Mouse (Mus musculus) heart, postnatal 0 days (tissue): ENCODE data around the gene Mllt6. TPM values are rescaled to one million over a fixed set of nuclear protein-coding genes. Genes with fewer than 3 reads are reported as not detected.

Experiments used
- ATAC-seq: fragments of 200-750 bp; cut with Nextera tagmentation; 2 replicates; pipeline ENCODE4 v1.8.0; 2017; ENCODE audit warnings: low read depth, moderate number of reproducible peaks, moderate library complexity; ENCODE audit not compliant: insufficient read depth
- DNase-seq: peaks from one replicate; pipeline ENCODE4 v3.0.0-alpha.2; 2016; ENCODE audit warnings: low spot score
- H3K27ac ChIP-seq: fragments of 300-500 bp; sonication (generic); 2 replicates; pipeline ENCODE4 v1.5.1; 2014; ENCODE audit warnings: low read depth, mild to moderate bottlenecking
- H3K27me3 ChIP-seq: fragments of 300-500 bp; sonication (generic); 2 replicates; pipeline ENCODE4 v1.6.1; 2014; ENCODE audit warnings: low read length, mixed read lengths; ENCODE audit not compliant: control insufficient read depth, insufficient read depth
- H3K36me3 ChIP-seq: fragments of 300-500 bp; sonication (generic); replicated peaks from 2 replicates; pipeline ENCODE4 v1.6.1; 2014; ENCODE audit warnings: low read length, mixed read lengths; ENCODE audit not compliant: control insufficient read depth, insufficient read depth
- H3K4me1 ChIP-seq: fragments of 300-500 bp; sonication (generic); 2 replicates; pipeline ENCODE4 v1.6.1; 2014; ENCODE audit warnings: antibody characterized with exemption; ENCODE audit not compliant: control insufficient read depth, insufficient read depth
- H3K4me2 ChIP-seq: fragments of 300-500 bp; sonication (generic); 2 replicates; pipeline ENCODE4 v1.6.1; 2014; ENCODE audit warnings: low read depth, mild to moderate bottlenecking, low read length, moderate library complexity
- H3K4me3 ChIP-seq: fragments of 300-500 bp; sonication (generic); 2 replicates; pipeline ENCODE4 v1.5.1; 2014; ENCODE audit warnings: low read depth, low read length
- H3K9ac ChIP-seq: fragments of 300-500 bp; sonication (generic); replicated peaks from 2 replicates; pipeline ENCODE4 v1.6.1; 2014; ENCODE audit warnings: low read depth, low read length, mixed read lengths
- H3K9me3 ChIP-seq: fragments of 300-500 bp; sonication (generic); replicated peaks from 2 replicates; pipeline ENCODE4 v1.6.1; 2016; ENCODE audit warnings: low read length; ENCODE audit not compliant: control insufficient read depth
- CTCF ChIP-seq: IDR thresholded peaks from 2 replicates; pipeline ENCODE4 v1.5.1; 2016; ENCODE audit warnings: antibody characterized with exemption, control low read depth, low read depth
- EP300 ChIP-seq: IDR thresholded peaks from 2 replicates; pipeline ENCODE4 v1.6.1; 2016; ENCODE audit warnings: antibody characterized with exemption, low read depth
- WGBS: fragments of 180-500 bp; shearing (Covaris S2); extraction: QIAGEN DNeasy Blood & Tissue Kit; methylation state at CpG from one replicate; pipeline ENCODE4 v1.1.7; 2014; 5-methylcytosine and 5-hydroxymethylcytosine counted together
- polyA plus RNA-seq: library from polyadenylated mRNA; unstranded; fragments of >200 nt; fragmentation: Nextera tagmentation; extraction: Ambion mirVana; gene quantifications from 2 replicates; pipeline ENCODE4 v1.2.1, GENCODE M21; 2015
- total RNA-seq: library from RNA; depleted of rRNA; stranded (reverse); fragments of >200 nt; gene quantifications from 2 replicates; pipeline ENCODE4 v1.2.3, GENCODE M21; 2014; ENCODE audit warnings: low replicate concordance

The Mllt6 gene
- total and polyA plus RNA-seq, 2 experiments from 2014 or later, result 1.6 to 45.2 TPM

DNA sequence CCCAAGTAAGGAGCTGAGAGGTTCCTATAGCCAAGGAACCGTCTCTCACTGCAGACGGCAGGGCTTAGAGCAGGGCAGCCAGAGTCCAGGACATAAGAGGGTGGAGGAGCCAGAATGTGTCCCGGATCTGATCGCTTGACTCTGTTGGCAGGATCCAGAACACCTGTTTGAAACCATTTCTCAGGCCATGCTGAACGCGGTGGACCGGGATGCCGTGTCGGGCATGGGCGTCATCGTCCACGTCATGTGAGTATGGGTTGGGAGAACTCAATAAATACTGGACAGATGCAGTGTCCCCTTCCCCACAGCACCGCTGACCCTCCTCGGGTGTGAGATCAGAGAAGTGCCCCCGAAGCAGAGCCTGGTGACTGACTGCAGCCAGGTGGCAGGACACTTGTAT lies 49.1 kb downstream of the Mllt6 start:
- Histone ChIP-seq H3K27ac (no peak overlapping the region), H3K4me2 (no peak overlapping the region), H3K9me3 (no peaks in the 10 kb centered on the region), H3K4me3 (no peak overlapping the region), H3K27me3 (no peaks in the 10 kb centered on the region), H3K36me3 (peaks cover 49% of the 10 kb centered on the region), H3K9ac (no peak overlapping the region), H3K4me1 (peaks cover 4% of the 10 kb centered on the region; the same call in 1 of the 2 replicates)
- 93% methylated on average over 15 of the region's 15 CpGs for WGBS
- no peak for TF ChIP-seq CTCF
- no peak for TF ChIP-seq EP300
- DNase-seq, result no peak
- ATAC-seq, result no peak

DNA sequence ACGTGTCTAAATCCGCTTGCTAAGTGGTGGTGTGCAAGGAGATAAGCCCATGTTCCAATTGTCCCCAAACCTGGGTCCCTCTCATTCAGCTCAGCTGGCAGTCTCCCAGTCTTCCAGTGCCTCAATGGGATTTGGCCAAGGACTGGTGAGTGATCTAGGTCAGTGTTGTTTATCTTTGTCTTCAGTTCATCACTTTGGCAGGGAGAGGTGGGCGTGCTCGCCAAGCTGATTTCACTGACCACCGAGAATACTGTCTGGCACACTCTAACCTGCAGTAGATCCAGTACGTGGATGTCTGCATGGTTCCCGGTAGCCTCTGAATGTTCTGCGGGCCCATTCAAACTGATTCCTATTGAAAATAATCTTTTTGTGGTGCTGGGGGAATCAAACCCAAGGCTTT lies 50.7 kb downstream of the Mllt6 start:
- Histone ChIP-seq H3K4me3 (no peak overlapping the region), H3K4me2 (no peak overlapping the region), H3K36me3 (peaks cover 51% of the 10 kb centered on the region), H3K4me1 (peaks cover 4% of the 10 kb centered on the region; the same call in 1 of the 2 replicates), H3K9me3 (no peaks in the 10 kb centered on the region), H3K27ac (no peak overlapping the region), H3K27me3 (no peaks in the 10 kb centered on the region), H3K9ac (no peak overlapping the region)
- ATAC-seq (no peak), DNase-seq (no peak)
- 48% methylated on average over 8 of the region's 8 CpGs for WGBS
- TF ChIP-seq EP300, result no peak
- TF ChIP-seq CTCF, result no peak

DNA sequence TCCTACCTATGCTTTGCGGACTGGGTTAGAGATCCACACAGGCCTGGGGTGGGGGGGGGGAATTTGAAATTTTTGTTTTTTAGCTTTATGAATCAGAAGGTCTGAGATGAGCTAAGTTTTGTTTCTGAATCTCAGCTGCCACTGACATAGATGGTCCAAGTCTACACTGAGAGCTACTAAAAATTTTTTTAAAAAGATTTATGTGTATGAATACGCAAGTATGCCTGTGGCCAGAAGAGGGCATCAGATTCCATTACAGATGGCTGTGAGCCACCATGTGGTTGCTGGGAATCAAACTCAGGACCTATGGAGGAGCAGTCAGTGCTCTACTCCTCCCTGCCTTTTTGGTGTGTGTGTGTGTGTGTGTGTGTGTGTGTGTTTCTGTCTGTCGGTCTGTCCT lies 51.1 kb downstream of the Mllt6 start:
- TF ChIP-seq CTCF, result peak; percentile 14; the same call in 1 of the 2 replicates
- TF ChIP-seq EP300, result no peak
- Histone ChIP-seq H3K27me3 (no peaks in the 10 kb centered on the region), H3K9me3 (no peaks in the 10 kb centered on the region), H3K4me3 (no peak overlapping the region), H3K9ac (no peak overlapping the region), H3K36me3 (peaks cover 52% of the 10 kb centered on the region), H3K4me1 (peaks cover 4% of the 10 kb centered on the region; the same call in 1 of the 2 replicates), H3K27ac (no peak overlapping the region), H3K4me2 (no peak overlapping the region)
- ATAC-seq (no peak; the same call in 1 of the 2 replicates), DNase-seq (no peak)
- 97% methylated on average over 3 of the region's 3 CpGs for WGBS

DNA sequence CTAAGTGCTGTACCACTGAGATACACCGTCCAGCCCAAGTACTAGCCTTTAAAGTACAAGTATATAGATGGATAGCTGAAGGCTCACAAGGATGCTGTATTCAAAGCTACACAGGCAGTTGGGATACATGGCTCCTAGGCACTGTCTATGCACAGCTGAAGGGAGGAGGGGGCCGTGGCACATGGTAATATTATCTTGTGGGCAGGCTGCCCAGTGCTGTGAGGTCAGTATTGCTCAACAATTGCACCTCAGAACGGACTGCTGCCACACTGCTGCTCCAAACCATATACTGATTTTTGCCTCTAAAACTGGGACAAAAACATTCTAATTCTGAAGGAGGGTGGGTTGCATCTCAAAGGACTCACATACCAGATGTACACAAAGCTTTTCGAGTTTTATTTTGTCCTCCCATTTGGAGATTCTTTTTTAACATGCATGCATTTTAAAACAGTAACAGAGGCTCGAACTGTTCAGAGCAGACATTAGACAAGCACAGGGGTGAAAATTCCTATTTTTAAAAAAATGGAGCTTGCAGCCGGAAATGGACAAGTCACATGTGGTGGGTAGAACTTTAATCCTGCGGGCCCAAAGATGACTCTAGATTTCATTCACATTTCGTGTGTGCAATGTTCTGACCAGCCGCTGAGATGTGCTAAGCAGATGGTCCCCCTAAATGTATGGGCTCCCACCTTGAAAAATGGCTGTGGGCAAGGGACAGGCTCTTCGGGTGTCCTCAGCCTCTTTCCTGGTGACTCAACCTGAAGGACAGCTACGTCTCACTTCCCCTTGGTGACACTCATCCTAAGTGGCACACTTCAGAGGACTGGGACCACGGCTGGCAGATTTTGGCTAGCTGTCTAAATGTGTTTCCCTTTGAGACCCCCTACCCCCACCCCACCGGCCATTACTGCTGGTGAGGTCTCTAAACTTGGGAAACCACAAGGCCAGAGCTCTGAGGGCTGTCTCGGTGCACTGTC lies 51.9 kb downstream of the Mllt6 start:
- H3K9me3 ChIP-seq, result no peaks in the 10 kb centered on the region
- no peak overlapping the region for H3K4me3 ChIP-seq
- TF ChIP-seq EP300 (no peak), CTCF (no peak)
- peak; percentile 52 for DNase-seq
- no peak overlapping the region for H3K9ac ChIP-seq
- 74% methylated on average over 14 of the region's 14 CpGs for WGBS
- H3K4me1 ChIP-seq, result peaks cover 4% of the 10 kb centered on the region; the same call in 1 of the 2 replicates
- H3K27me3 ChIP-seq, result no peaks in the 10 kb centered on the region
- peaks cover 59% of the 10 kb centered on the region for H3K36me3 ChIP-seq
- no peak overlapping the region for H3K4me2 ChIP-seq
- ATAC-seq, result peak; percentile 43
- no peak overlapping the region for H3K27ac ChIP-seq

DNA sequence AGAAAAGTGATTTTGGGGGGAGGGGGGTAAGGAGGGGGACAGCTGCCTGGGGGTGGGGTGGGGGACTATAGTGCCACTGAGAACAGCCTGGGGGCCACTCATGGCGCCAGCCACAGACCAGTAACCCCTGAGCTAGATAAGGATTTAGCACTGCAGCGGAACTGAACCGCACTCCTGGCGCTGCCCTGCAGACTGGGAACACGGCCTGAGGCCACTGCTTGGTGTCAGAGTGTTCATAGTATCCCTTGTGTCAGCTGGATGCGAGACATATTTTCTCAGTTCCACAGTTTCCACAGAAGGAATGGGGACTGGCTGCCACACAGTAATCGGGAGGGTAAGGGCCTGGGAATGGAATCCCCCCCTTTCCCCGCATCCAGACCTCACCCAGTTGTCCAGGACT lies 52.8 kb downstream of the Mllt6 start:
- WGBS, result 63% methylated on average over 8 of the region's 8 CpGs
- H3K27ac ChIP-seq, result no peak overlapping the region
- TF ChIP-seq CTCF (no peak), EP300 (no peak)
- DNase-seq (no peak), ATAC-seq (no peak)
- peaks cover 68% of the 10 kb centered on the region for H3K36me3 ChIP-seq
- H3K4me2 ChIP-seq, result no peak overlapping the region
- H3K4me3 ChIP-seq, result no peak overlapping the region
- peaks cover 4% of the 10 kb centered on the region; the same call in 1 of the 2 replicates for H3K4me1 ChIP-seq
- no peaks in the 10 kb centered on the region for H3K27me3 ChIP-seq
- no peak overlapping the region for H3K9ac ChIP-seq
- no peaks in the 10 kb centered on the region for H3K9me3 ChIP-seq
